Mouse (Mus musculus) bone marrow, adult 2 months (tissue): ENCODE results near the gene Spaca3.

Experiments
- CTCF ChIP-seq: fragments of 200-500 bp; IDR thresholded peaks from 2 replicates; pipeline ENCODE4 v1.5.1; 2011; ENCODE audit warnings: low read length, control low read depth; ENCODE audit not compliant: control insufficient read depth, insufficient read depth
- POLR2A ChIP-seq: fragments of 200-500 bp; IDR thresholded peaks from 2 replicates; pipeline ENCODE4 v1.6.1; 2011; ENCODE audit warnings: low read depth, mild to moderate bottlenecking, control low read depth, low read length, borderline replicate concordance; ENCODE audit not compliant: control insufficient read depth

GRCm38 (mm10) chr11:80887021-80887420, 28.9 kb downstream of the Spaca3 start:
- TF ChIP-seq CTCF: no peak
- no peak for TF ChIP-seq POLR2A
